In genomic region chr15:70012792-70013191, GRCm38 (mm10) we compare ENCODE assay signal across 12 mouse cellular contexts.
"Had no signal": no experiment of that assay in that cellular context is flagged by ENCODE, and none has a peak within 500 bp of the region (broad histone marks: within the 10 kb centered on the region; RNA-seq: fewer than 3 reads in every experiment).

No protein-coding gene starts in this region.

- DNase-seq: kidney, adult 2 months; kidney, postnatal 25 days; layer of hippocampus, adult 9-11 months; liver, embryonic 13.5 days; lung, adult 2 months; lung, postnatal 14 days; lung, postnatal 4 days; midbrain, embryonic 14.5 days; right cerebral cortex, postnatal 14 days; spleen, adult 18-20 months; thymus, adult 18-20 months; thymus, postnatal 36 days had no signal
